Mouse (Mus musculus) CH12F3 (cell line): ENCODE measurements around the gene Ctbp1.

Source experiments
- in situ Hi-C: fragments of 300-500 bp; cut with MboI; formaldehyde crosslinking; loops from 2 replicates; pipeline ENCODE4 v1.14.3; 2020; ENCODE audit warnings: low sequenced_read_pairs

Ctbp1 gene

GRCm38 (mm10) chr5:33245701-33246100, 29.1 kb downstream of the Ctbp1 start:
- in situ Hi-C loops: no loop called here

GRCm38 (mm10) chr5:33244377-33244920, 30.3 kb downstream of the Ctbp1 start:
- in situ Hi-C loops: no loop called here

GRCm38 (mm10) chr5:33239934-33240333, 34.9 kb downstream of the Ctbp1 start:
- in situ Hi-C loops: no loop called here

GRCm38 (mm10) chr5:33239111-33239714, 35.6 kb downstream of the Ctbp1 start:
- in situ Hi-C loops: no loop called here

- in situ Hi-C loops: no loop called here
Measured at GRCm38 (mm10) chr5:33238256-33238645, 36.5 kb downstream of the Ctbp1 start.

- in situ Hi-C loops: no loop called here
Measured at GRCm38 (mm10) chr5:33237600-33238255, 37.1 kb downstream of the Ctbp1 start.

- in situ Hi-C loops: no loop called here
Measured at GRCm38 (mm10) chr5:33234391-33235031, 40.3 kb downstream of the Ctbp1 start.

GRCm38 (mm10) chr5:33232791-33233190, 42.0 kb downstream of the Ctbp1 start:
- in situ Hi-C loops: no loop called here

- in situ Hi-C loops: no loop called here
Measured at GRCm38 (mm10) chr5:33230285-33230684, 44.5 kb downstream of the Ctbp1 start.

GRCm38 (mm10) chr5:33228428-33228827, 46.4 kb downstream of the Ctbp1 start:
- in situ Hi-C loops: no loop called here

- in situ Hi-C loops: no loop called here
Measured at GRCm38 (mm10) chr5:33225673-33226072, 49.1 kb downstream of the Ctbp1 start.

- in situ Hi-C loops: no loop called here
Measured at GRCm38 (mm10) chr5:33224491-33224890, 50.3 kb downstream of the Ctbp1 start.

GRCm38 (mm10) chr5:33222841-33223744, 51.7 kb downstream of the Ctbp1 start:
- in situ Hi-C loops: no loop called here

GRCm38 (mm10) chr5:33222389-33222788, 52.4 kb downstream of the Ctbp1 start:
- in situ Hi-C loops: no loop called here

GRCm38 (mm10) chr5:33220350-33221044, 54.3 kb downstream of the Ctbp1 start:
- in situ Hi-C loops: no loop called here

- in situ Hi-C loops: no loop called here
Measured at GRCm38 (mm10) chr5:33219831-33220230, 55.0 kb downstream of the Ctbp1 start.

- in situ Hi-C loops: no loop called here
Measured at GRCm38 (mm10) chr5:33218746-33219449, 55.9 kb downstream of the Ctbp1 start.

- in situ Hi-C loops: no loop called here
Measured at GRCm38 (mm10) chr5:33218081-33218480, 56.7 kb downstream of the Ctbp1 start, which contains the start of gene Spon2. TSS of gene Spon2 (minus strand) at chr5:33218455.

GRCm38 (mm10) chr5:33217663-33218062, 57.1 kb downstream of the Ctbp1 start:
- in situ Hi-C loops: no loop called here

- in situ Hi-C loops: no loop called here
Measured at GRCm38 (mm10) chr5:33214723-33215122, 60.1 kb downstream of the Ctbp1 start.
